Mouse (Mus musculus) neutrophil, adult 5-6 weeks (primary cell): Measurements from ENCODE around the gene Acot7. TPM values are rescaled to one million over a fixed set of nuclear protein-coding genes. Genes with fewer than 3 reads are reported as not detected.

Experiments
- ATAC-seq: fragments of 151-379, 151-347 bp; 2 replicates; pipeline ENCODE4 v1.8.0; 2017; ENCODE audit warnings: mild to moderate bottlenecking, moderate TSS enrichment; ENCODE audit not compliant: insufficient number of reproducible peaks, poor library complexity, low FRiP score, severe bottlenecking; ENCODE audit errors: extremely low read depth
- total RNA-seq: library from RNA; stranded (forward); fragments of 200-1000 nt; gene quantifications from 2 replicates; pipeline ENCODE4 v1.2.3, GENCODE M21; 2017

Gene Acot7
- total RNA-seq, 1 experiment from 2014 or later = 12.2 TPM

DNA sequence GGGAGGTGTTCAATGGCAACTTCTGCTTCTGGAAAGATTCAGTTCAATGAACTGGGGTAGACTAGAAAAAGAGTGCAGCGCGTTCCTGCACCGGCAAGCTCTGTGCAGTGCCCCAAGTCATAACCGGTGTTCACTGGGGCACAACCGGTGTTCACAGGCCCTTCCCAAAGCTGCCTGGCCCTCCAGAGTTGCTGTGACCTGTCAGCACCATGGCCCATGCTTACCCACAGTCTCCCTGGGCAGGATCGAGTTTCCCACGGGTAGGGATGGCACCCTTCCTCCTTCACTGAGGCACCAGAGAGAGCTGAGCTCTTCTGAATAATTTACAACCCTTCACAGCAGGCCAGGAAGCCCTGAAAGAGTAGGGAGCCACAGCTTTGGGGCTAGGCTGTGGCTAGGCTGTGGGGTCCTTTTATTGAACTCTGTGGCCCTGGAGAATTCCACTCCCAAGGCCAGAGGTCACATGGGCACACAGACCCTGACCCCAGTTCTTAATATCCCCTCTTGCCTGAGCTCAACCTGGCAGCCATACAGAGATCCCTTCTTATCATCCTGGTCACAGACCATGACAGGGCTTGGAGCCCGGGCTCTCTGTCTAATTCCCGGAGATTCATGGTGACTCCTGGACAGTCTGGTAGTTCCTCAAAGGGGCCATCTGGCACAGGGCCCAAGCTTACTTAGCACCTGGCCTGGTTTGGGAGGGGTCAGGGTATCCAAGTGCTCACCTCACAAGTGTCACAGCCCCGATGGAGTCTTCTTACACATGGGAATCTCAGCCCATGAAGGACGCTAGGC is 31.7 kb upstream of the Acot7 start:
- no peak for ATAC-seq

DNA sequence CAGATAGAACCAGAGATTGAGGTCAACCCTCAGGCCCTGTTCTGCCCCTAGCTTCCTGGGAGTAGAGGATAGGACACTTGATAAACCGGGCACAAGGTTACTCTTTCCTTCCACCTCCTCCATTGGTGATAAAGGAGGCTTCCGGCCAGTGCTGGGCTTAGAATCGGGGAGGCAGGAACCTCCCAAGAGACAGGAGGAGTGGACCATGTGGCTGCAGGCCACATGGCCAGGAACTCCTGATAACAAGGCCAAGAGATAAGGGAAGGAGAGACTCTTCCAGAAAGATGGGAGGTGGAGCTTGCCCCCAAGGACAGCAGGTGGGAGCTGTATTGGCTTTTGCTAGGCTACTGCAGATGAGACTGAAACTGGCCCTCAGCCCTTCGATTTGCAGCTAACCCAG is 27.4 kb upstream of the Acot7 start:
- ATAC-seq = no peak

DNA sequence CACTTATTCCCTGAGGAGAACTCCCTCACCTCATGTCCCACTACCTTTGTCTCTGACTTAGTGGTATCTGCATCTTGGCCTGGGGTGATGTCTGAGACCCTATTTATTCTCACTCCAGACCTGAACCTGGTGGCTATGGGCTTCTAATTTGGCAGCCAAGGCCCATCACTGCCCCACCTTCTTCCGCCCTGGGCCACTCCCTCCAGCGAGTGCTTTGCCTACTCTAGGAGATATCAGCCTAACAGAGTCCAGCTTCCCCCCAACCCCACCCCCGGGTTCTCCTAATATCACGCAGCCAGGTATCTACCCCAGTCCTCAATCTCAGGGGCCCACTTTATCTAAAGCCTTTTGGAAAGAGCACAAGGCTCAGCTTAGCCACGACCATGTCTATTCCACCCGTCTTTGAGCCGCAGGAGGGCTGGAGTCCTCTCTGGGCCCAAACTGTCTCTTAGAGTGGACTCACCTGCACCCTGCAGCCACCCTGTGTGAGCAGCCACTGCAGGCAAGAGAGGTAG is 26.4 kb upstream of the Acot7 start:
- ATAC-seq = no peak

DNA sequence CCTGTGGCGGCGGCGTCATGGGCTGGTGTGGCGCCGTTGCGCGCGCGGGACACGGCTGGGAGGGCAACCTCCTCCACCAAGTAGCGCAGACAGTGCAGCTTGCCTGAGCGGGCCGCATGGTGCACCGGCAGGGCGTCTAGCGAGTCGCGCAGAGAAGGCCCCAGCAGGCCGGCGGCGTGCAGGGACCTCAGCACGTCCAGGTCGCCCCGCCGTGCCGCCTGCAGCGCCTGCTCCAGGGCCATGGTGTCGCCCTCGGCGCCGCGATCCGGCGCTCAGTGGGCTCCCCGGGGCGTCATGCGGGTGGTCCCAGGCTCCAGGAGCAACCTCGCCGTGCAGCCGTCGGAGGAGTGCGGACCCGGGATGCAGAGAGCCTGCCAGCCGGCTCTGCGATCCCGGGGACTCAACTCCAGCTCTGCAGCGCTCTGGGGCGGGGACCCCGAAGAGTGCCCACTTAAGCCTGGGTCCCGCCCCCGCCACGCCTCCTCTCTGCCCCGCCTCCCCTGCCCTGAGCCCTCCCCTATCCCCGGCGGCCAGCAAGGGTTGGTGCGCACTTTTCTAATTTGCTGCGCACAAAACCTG is 25.9 kb upstream of the Acot7 start, which contains the start of gene Espn:
Espn (minus strand) TSS at position 406 of the 579 bp plus-strand sequence.
- ATAC-seq = no peak

DNA sequence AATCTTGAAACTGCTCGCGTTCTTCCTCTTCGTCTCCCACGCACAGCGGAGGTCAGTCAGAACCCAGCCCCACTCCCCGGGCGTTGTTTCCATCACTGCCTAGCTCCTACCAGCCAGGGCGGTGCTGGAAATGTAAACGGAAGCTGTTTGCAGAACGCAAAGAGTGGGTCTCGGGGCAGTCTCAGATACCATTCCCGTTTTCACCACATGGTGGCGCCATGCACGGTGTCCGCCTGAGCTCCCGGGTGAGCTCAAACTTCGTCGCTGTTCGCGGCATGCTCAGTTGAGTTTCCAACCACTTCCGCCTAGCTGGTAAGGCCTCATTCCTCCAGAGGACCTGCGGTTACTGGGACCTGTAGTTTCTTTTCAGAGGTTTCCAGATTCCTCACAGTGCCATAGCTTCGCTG is 24.2 kb upstream of the Acot7 start:
- peak; percentile 89 for ATAC-seq

DNA sequence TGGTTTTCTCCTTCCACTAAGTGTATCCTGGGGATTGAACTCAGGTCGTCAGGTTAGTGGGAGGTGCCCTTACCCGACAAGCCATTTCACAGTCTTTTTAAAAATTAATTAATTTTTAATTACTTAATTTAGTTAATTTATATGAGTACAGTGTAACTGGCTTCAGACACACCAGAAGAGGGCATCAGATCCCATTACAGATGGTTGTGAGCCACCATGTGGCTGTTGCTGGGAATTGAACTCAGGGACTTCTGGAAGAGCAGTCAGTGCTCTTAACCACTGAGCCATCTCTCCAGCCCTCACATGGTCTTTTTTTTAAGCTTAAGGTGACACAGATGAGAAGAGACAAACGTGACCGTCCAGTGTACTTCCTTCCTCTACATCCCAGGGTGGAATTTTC is 22.9 kb upstream of the Acot7 start:
- ATAC-seq = no peak

DNA sequence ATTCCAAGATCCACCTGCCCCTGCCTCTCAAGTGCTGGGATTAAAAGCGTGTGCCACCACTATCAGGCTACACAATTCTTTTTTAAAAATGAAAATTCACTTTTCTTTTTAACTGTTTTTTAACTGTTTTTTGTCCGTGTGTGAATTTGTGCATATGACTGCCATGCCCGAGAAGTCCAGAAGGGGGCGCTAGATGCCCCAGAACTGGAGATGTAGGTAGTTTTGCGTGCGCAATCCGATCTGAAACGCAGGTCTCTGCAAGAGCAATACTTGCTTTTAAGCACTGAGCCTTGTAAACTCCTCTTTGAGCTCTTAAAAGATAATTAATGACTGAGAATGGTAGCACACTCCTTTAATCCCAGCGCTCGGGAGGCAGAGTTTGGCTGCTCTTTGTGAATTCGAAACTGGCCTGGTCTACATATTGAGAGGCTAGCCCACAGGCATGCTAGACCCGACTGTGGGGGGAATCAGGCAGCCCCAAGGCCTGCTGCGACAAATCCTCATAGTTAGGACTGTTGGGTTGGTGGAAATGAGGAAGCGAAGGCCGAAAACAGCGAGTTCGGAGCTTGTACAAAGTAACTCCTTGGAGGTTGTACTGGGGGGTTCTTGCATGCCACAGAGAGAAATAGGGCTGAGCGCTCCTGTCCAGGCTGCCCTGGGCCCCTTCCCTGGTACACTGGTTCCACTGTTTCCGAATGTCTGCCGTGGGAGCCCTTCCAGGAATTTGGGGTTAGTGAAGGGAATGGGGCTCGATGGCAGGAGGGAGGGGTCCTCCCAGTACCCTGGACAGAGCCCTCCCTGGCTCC is 20.0 kb upstream of the Acot7 start:
- no peak for ATAC-seq

DNA sequence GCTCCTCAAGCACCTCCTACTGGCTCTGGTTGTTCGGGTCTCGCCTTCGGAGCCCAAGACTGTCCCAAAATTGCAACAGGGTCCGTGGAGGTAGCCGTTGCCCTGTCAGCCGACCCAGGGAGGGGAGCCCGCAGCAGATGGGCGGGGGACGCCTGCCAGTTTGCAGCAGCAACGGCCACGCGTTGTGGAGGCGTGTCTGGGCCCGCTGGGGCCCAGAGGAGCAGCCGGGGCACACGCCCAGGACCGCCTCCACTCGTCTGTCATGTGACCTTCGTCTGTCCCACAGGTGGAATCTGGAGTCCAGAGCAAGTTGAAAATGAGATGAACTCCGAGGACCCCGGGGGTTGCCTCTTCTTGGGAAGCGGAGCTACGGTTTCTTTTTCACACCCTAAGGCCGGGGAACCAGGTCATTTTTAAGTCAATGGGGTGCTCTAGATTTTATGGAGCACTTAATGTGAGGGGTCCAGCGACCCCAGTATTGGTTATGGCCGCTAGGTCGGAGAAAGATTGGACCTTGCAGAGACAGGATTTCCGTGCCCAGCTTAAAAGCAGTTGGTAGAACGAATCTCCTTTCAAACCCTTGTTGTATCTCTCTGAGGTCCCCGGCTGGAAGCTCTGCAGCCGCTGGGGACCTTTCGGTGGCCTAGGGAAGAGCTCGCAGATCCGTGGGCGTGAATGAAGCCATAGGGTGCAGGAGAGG is 19.2 kb upstream of the Acot7 start, which contains the start of gene Hes2:
Hes2 (plus strand) TSS at position 283 of the 700 bp plus-strand sequence.
- ATAC-seq = no peak

DNA sequence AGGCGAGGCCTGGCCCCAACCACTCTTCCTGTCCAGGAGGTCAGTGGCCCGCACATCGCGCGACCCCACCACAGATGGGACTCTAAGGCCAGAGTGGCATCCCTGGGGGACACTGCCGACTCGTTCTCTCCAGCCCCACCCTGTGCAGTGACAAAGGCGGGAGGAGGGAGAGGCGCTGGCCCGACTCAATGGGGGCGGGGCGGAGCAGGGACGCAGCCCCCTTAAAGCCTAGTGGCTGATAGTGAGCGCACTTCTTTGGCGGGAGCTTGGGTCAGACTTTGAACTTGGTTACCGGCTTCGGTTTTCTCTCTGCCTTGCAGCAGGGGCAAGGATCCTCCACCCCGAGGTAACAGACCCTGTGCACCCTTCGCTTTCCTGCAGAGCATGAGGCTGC is 18.7 kb upstream of the Acot7 start:
- no peak for ATAC-seq

DNA sequence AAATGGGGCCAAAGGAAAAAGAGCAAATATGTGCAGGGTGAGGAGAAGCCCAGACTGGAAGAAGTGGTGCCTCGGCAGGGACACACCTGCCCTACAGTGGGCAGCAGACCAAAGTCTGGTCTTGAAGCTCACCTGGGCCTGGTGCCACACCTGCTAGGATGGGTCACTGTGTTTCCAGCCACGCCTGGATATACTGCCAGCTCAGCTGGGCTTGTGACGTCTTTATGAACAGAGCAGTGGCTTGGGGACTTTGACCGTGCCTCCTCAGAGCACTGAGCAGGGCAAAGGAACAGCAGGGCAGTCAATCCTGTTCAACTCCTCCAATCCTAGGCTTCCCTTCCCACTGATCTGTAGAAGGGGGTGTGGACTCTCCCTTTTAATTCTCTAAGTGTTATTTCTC is 17.2 kb upstream of the Acot7 start:
- ATAC-seq = no peak

DNA sequence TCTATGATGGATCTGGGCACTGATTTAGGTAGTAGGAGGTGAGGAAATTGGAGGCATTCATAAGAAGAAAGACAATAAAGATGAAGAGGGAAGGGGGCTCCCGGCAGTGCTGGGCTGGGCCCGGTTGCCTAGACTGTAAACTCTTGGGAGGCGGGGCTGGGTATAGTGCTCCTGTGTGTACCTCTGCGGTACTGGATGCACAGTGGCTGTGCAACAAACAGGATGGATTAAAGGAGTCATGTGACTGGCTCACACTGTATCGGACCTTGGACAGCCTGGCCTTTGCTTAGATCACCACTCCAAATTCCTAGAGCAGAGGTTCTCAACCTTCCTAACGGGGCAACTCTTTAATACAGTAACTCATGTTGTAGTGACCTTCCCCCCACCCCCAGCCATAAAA is 16.3 kb upstream of the Acot7 start:
- no peak for ATAC-seq

DNA sequence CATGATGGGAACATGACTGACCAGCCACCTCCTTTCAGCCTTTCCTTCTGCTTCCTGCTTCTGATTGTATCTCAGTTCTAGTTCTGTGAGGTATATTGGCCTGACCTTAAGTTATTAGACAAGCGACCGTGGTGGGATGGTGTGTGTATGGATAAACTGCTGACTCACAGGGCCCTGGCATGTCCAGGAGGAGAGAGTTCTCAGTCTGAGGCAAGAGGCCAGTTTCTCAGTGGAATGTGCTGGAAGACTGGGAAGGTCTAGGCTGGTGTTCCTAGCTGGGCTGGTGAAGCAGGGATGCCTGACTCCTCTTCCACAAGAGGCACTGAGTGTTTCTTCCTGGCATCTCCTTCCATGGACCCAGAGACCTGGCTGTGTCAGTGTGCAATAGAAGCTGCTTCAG is 15.2 kb upstream of the Acot7 start:
- ATAC-seq = no peak

DNA sequence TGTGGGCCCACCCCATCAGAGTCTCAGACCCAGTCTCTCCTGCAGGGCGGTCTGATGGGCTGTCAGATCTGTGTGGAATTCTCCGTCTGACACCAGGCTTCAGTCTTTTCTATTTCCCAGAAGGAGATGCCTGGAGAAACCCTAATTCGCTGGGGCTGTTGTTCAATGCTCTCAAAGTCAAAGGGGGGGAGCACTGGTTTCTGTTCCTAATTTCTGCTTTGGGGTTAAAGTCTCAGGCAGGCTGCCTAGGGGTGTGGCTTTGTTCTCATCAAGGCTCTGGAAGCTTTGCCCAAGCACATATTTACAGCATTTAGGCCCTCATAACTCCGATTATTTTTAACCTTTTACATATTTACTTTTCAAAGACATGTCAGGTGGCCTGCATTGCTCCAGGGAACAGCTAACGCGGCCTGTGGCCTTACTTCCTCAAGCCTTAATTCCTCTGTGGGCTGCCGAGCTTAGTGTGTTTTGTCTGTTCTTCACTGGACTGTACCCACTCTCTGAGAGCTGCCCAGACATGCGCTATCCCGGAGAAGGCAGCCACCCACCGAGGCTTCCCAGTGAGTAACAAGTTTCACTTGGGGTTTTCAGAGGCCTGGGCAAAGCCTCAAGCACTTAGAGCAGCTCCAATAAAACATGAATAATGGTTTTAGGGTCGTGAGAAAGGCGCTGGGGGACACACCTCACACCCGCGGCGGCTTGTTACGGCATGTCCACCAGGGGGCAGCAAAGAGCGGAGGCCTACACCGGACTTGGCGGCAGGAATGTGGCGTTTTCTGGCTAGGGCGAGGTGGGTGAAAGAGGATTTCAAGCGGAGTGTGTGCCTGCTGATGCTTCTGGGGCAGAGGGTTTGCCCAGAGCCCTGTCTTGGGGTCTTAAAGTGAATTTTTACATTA is 12.7 kb upstream of the Acot7 start:
- ATAC-seq = peak; percentile 66

DNA sequence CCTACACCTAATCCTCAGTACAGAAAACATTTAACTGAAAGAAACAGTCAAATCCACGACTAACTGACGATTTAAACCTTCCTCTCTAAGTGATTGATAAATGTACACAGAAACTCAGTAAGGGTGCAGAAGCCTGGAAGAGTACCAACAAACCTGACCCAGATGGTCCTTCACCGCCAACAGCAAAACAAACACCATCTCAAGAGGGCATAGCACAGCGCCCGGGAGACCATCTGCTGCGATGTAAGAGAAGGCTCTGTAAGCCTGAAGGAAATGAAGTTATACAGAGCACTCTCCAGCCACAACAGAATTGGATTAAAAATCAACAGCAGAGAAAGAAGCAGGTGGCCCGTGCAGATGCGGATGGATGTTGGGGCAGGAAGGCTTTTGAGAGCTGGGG is 9.9 kb upstream of the Acot7 start:
- ATAC-seq = no peak

DNA sequence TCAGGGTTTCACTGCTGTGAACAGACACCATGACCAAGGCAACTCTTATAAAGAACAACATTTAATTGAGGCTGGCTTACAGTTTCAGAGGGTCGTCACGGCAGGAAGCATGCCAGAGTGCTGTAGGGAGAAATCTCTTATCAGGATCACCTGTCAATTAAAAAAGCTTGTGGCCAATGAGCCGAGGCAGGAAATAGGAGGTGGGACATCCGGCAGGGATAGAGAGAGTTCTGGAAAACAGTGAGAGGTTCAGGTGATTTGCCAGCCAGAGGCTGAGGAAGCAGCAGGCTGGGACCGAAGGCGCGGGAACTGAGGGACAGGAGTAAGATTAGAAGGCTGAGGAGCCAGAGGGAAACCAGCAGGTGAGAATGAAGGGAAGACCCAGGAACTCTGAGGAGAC is 8.8 kb upstream of the Acot7 start:
- no peak for ATAC-seq

DNA sequence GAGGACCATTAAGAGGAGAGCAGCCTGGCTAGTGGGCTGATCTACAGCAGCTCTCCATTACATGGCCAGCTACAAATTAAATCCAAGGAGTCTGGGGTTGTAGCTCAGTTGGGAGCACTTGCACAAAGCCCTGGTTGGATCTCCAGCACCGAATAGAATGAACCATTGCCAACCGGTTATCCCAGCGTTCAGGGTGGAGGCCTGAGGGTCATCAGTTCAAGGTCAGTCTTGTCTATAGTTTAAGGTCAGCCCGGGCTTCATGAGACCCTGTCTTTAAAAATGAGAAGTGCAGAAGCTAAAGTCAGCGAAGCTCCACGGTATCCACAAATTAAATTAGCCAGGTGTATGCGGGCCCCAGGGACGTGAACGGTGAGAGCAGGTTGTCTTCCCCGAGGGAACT is 7.6 kb upstream of the Acot7 start:
- ATAC-seq = no peak

DNA sequence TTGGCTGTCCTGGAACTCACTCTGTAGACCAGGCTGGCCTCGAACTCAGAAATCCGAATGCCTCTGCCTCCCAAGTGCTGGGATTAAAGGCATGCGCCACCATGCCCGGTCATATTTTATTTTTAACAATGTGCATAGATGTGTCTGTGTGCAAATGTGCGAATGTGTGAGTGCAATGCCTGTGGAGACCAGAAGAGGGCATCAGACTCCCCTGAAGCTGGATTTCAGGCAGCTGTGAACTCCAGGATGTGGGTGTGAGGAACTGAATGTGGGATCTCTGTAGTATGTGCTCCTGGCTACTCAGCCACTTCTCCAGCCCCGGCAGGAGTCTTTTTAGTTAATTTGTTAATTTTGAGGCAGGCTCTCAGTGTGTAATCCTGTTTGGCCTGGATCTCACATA is 6.4 kb upstream of the Acot7 start:
- no peak for ATAC-seq

DNA sequence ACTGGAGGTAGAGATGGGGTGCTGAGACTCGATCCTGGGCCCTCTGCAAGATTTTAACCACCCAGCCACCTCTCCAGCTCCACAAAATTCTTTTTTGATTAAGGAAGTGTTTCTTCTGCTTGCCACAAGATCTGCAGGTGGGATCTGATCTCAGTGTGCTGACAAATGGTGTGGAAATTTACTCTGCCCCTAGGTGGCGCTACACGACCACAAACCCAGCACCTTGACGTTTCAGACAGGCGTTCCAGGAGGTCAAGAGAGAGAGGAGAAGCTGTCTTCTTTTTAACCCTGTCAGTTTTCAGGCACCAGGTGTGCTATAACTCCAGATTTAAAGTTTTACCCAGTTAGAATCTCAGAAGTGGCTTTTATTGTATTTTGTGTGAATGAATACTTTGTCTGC is 4.9 kb upstream of the Acot7 start:
- ATAC-seq = peak; percentile 58
